22 mouse cellular contexts compared by ENCODE assay signal in the genomic region with DNA sequence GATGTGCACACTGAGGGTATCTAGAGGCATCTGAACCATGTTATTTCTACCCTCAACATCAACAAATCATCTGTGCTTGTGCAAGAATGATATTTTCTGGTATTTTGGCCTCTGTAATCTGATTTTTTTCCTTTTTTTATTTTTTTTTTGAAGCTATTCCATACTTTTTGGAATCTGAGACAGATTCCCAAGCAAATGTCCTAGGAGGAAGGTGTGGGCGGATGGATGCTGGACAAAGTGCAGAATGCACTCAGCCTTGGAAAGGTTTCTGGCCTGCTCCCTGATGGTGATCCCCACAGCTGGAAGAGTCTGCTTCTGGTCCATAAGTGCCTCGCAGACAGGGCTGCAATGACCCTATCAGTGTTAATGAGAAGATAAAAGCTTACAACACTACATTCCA. TPM values are rescaled to one million over a fixed set of nuclear protein-coding genes. Genes with fewer than 3 reads are reported as not detected.
A peak's percentile ranks its signal among the peaks of the same experiment; 100 is the strongest.
DNase-seq lines count a peak whose midpoint lies in the region; ATAC-seq and TF ChIP-seq lines count a peak whose summit lies in the region.
"Had no signal": no experiment of that assay in that cellular context is flagged by ENCODE, and none has a peak within 500 bp of the region (broad histone marks: within the 10 kb centered on the region; RNA-seq: fewer than 3 reads in every experiment).

No protein-coding gene starts in this region.

- no peak for TF ChIP-seq CTCF in gastrocnemius, adult 2 months (IDR thresholded peaks at IDR 0.05)
- no peak for TF ChIP-seq CTCF in lung, postnatal 0 days (IDR thresholded peaks at IDR 0.05)
- TF ChIP-seq CTCF in lung, adult 2 months (IDR thresholded peaks at IDR 0.05; ENCODE audit: insufficient read depth, low read length): no peak

- peaks cover under 1% of the 10 kb centered on the region; the same call in 1 of the 2 replicates for H3K4me1 ChIP-seq in lung, postnatal 0 days (ENCODE audit: insufficient read depth, low read depth, low read length)
- peaks cover 16% of the 10 kb centered on the region for H3K4me1 ChIP-seq in lung, adult 2 months (ENCODE audit: control insufficient read depth, insufficient read depth, low read length)
- H3K4me1 ChIP-seq in embryonic facial prominence, embryonic 13.5 days: peaks cover 43% of the 10 kb centered on the region
- 0 out of 2 replicates have a peak, but pooled peaks cover 11% of the 10 kb centered on the region for H3K4me1 ChIP-seq in stomach, embryonic 14.5 days (ENCODE audit: control insufficient read depth, insufficient read depth, low read length)
- H3K4me1 ChIP-seq: forebrain, embryonic 15.5 days; hindbrain, embryonic 15.5 days; intestine, embryonic 15.5 days had no signal

- H3K4me2 ChIP-seq in lung, postnatal 0 days (replicated peaks; ENCODE audit: low read depth, low read length): no peak overlapping the region
- H3K4me2 ChIP-seq in embryonic facial prominence, embryonic 13.5 days: no peak overlapping the region
- H3K4me2 ChIP-seq in stomach, embryonic 14.5 days (replicated peaks; ENCODE audit: low read depth, low read length): no peak overlapping the region
- H3K4me2 ChIP-seq: forebrain, embryonic 15.5 days; heart, embryonic 15.5 days; hindbrain, embryonic 15.5 days; intestine, embryonic 15.5 days; liver, embryonic 11.5 days had no signal

- 53% methylated on average over 2 of the region's 2 CpGs for WGBS in lung, postnatal 0 days
- WGBS in lung, adult 2 months: 72% methylated on average over 2 of the region's 2 CpGs
- WGBS in embryonic facial prominence, embryonic 13.5 days: 90% methylated on average over 2 of the region's 2 CpGs
- WGBS in stomach, embryonic 14.5 days: 68% methylated on average over 2 of the region's 2 CpGs

- H3K4me3 ChIP-seq in gastrocnemius, adult 2 months: no peak overlapping the region
- no peak overlapping the region for H3K4me3 ChIP-seq in lung, postnatal 0 days (ENCODE audit: low read depth, low read length)
- H3K4me3 ChIP-seq in lung, adult 2 months (replicated peaks; ENCODE audit: extremely low read depth, low read depth, low read length): no peak overlapping the region
- no peak overlapping the region for H3K4me3 ChIP-seq in embryonic facial prominence, embryonic 13.5 days
- H3K4me3 ChIP-seq in stomach, embryonic 14.5 days (ENCODE audit: low read depth, low read length): no peak overlapping the region
- H3K4me3 ChIP-seq: forebrain, embryonic 15.5 days; heart, embryonic 15.5 days; hindbrain, embryonic 15.5 days; intestine, embryonic 15.5 days had no signal

- H3K9ac ChIP-seq in lung, postnatal 0 days (replicated peaks; ENCODE audit: low read depth): no peak overlapping the region
- H3K9ac ChIP-seq in embryonic facial prominence, embryonic 13.5 days: no peak overlapping the region
- H3K9ac ChIP-seq in stomach, embryonic 14.5 days (replicated peaks; ENCODE audit: low read depth, low read length): no peak overlapping the region
- H3K9ac ChIP-seq: forebrain, embryonic 15.5 days; heart, embryonic 15.5 days; hindbrain, embryonic 15.5 days; intestine, embryonic 15.5 days had no signal

- ATAC-seq in lung, postnatal 0 days: peak; percentile 34
- ATAC-seq in embryonic facial prominence, embryonic 13.5 days (ENCODE audit: insufficient number of reproducible peaks, insufficient read depth, low FRiP score, low TSS enrichment, low read depth): no peak
- no peak for ATAC-seq in stomach, embryonic 14.5 days (ENCODE audit: insufficient number of reproducible peaks, insufficient read depth, low FRiP score, low read depth)
- ATAC-seq: forebrain, embryonic 15.5 days; intestine, embryonic 15.5 days had no signal

- 0 out of 2 replicates have a peak, but pooled peaks cover 12% of the 10 kb centered on the region for H3K36me3 ChIP-seq in lung, postnatal 0 days (ENCODE audit: insufficient read depth, low read length)
- H3K36me3 ChIP-seq in embryonic facial prominence, embryonic 13.5 days: peaks cover 63% of the 10 kb centered on the region
- H3K36me3 ChIP-seq in stomach, embryonic 14.5 days (ENCODE audit: control insufficient read depth, insufficient read depth, low read length): peaks cover 14% of the 10 kb centered on the region
- H3K36me3 ChIP-seq: heart, embryonic 15.5 days had no signal

- H3K27me3 ChIP-seq in lung, postnatal 0 days (replicated peaks; ENCODE audit: insufficient read depth, low read length): no peaks in the 10 kb centered on the region
- H3K27me3 ChIP-seq in embryonic facial prominence, embryonic 13.5 days: no peaks in the 10 kb centered on the region
- H3K27me3 ChIP-seq in stomach, embryonic 14.5 days (ENCODE audit: control insufficient read depth, insufficient read depth, low read length): no peaks in the 10 kb centered on the region
- H3K27me3 ChIP-seq: CH12.LX; forebrain, embryonic 15.5 days; heart, embryonic 15.5 days; hindbrain, embryonic 15.5 days; intestine, embryonic 15.5 days had no signal

- TF ChIP-seq EP300 in lung, postnatal 0 days (IDR thresholded peaks at IDR 0.05): peak; percentile 45

- intact Hi-C loops in gastrocnemius, adult 2 months (cut with DNase I): no loop called here
- intact Hi-C loops in gastrocnemius, postnatal 14 days (cut with DNase I; ENCODE audit: low total_unique reads): no loop called here

- peak overlapping the region; percentile 65 for H3K27ac ChIP-seq in gastrocnemius, adult 2 months
- H3K27ac ChIP-seq in lung, postnatal 0 days (ENCODE audit: low read length): peak overlapping the region; percentile 22; the same call in 1 of the 2 replicates
- peak overlapping the region; percentile 61 for H3K27ac ChIP-seq in embryonic facial prominence, embryonic 13.5 days
- peak overlapping the region; percentile 39; the same call in 1 of the 2 replicates for H3K27ac ChIP-seq in stomach, embryonic 14.5 days (ENCODE audit: low read length)
- H3K27ac ChIP-seq: forebrain, embryonic 15.5 days; heart, embryonic 15.5 days; hindbrain, embryonic 15.5 days; intestine, embryonic 15.5 days had no signal

- peak; percentile 53 for DNase-seq in gastrocnemius, adult 2 months
- DNase-seq in gastrocnemius, postnatal 14 days: no peak
- peak; percentile 64 for DNase-seq in lung, postnatal 0 days (ENCODE audit: low spot score)
- DNase-seq in lung, adult 2 months: no peak
- DNase-seq in frontal cortex, adult 2 months (ENCODE audit: extremely low spot score in 1 of 2, low spot score in 1 of 2): no peak
- DNase-seq in left cerebral cortex, adult 8-10 months (ENCODE audit: low spot score in 2 of 2): no peak
- DNase-seq: adrenal gland, postnatal 25 days; cerebellum, adult 11-12 months; cerebellum, postnatal 14 days; gastrocnemius, postnatal 36 days; heart, postnatal 4 days; retina, postnatal 1 day; thymus, postnatal 36 days had no signal

- H3K9me3 ChIP-seq in lung, postnatal 0 days (ENCODE audit: low read length): no peaks in the 10 kb centered on the region
- H3K9me3 ChIP-seq in embryonic facial prominence, embryonic 13.5 days: no peaks in the 10 kb centered on the region
- no peaks in the 10 kb centered on the region for H3K9me3 ChIP-seq in stomach, embryonic 14.5 days (ENCODE audit: control insufficient read depth, low read depth, low read length)
- H3K9me3 ChIP-seq: forebrain, embryonic 15.5 days; heart, embryonic 15.5 days; hindbrain, embryonic 15.5 days; intestine, embryonic 15.5 days had no signal

- no peak for TF ChIP-seq POLR2A in lung, adult 2 months (IDR thresholded peaks at IDR 0.05; ENCODE audit: borderline replicate concordance, extremely low read depth, low read depth, low read length)

RNA-seq across cellular contexts. Expression of gene Rnf144a, which starts 28.9 kb away (rescaled TPM):
- total RNA-seq in gastrocnemius, adult 2 months (2021): 1 to 10 TPM; 3.3 to 4.6 TPM
- 10 to 100 TPM; 18.7 to 22.9 TPM for total RNA-seq in gastrocnemius, postnatal 14 days (2021)
- 69.6 and 73.7 TPM in 2 replicates for polyA plus RNA-seq in lung, postnatal 0 days (2015; fragmentation: Nextera tagmentation; extraction: Ambion mirVana)
- polyA plus RNA-seq in lung, adult 2 months (2012; rRNA removed): 76.2 and 128 TPM in 2 replicates
- 46.4 and 48.3 TPM in 2 replicates for polyA plus RNA-seq in embryonic facial prominence, embryonic 13.5 days (2015; fragmentation: Nextera tagmentation; extraction: Ambion mirVana)
- polyA plus RNA-seq in stomach, embryonic 14.5 days (2014; fragmentation: Nextera tagmentation; extraction: Ambion mirVana): 19.1 and 21.1 TPM in 2 replicates
- polyA plus RNA-seq in frontal cortex, adult 2 months (2012; rRNA removed): 15.6 and 16.1 TPM in 2 replicates
- 10 to 100 TPM; 31.0 to 37.4 (median 33.2) TPM for total RNA-seq in left cerebral cortex, adult 8-10 months (2022)
- total RNA-seq: MEL had no signal

Comparison
In these comparisons a context has a peak if more than half of its experiments do, and no peak if none do; other contexts are left out.
1. DNase-seq: peak in gastrocnemius, adult 2 months (single experiment) and lung, postnatal 0 days (single experiment); none in gastrocnemius, postnatal 14 days (single experiment), lung, adult 2 months (single experiment), frontal cortex, adult 2 months (0 of 2) and left cerebral cortex, adult 8-10 months (0 of 2).
2. Peak in every context shown above with its lines, with median percentiles within 50 percentile points of each other: H3K27ac ChIP-seq.